Mouse (Mus musculus) intestine, postnatal 0 days (tissue): Measurements from ENCODE around the gene Bach1. TPM values are rescaled to one million over a fixed set of nuclear protein-coding genes. Genes with fewer than 3 reads are reported as not detected.

Source experiments
- ATAC-seq: fragments of 200-750 bp; cut with Nextera tagmentation; 2 replicates; pipeline ENCODE4 v1.8.0; 2017; ENCODE audit warnings: mild to moderate bottlenecking, moderate TSS enrichment, moderate library complexity
- H3K27ac ChIP-seq: fragments of 300-500 bp; sonication (generic); 2 replicates; pipeline ENCODE4 v1.5.1; 2014; ENCODE audit warnings: mild to moderate bottlenecking, low read depth, low read length, moderate library complexity
- H3K27me3 ChIP-seq: fragments of 300-500 bp; sonication (generic); replicated peaks from 2 replicates; pipeline ENCODE4 v1.6.1; 2014; ENCODE audit warnings: low read length, mixed read lengths; ENCODE audit not compliant: control insufficient read depth, insufficient read depth
- H3K36me3 ChIP-seq: fragments of 300-500 bp; sonication (generic); 2 replicates; pipeline ENCODE4 v1.6.1; 2014; ENCODE audit warnings: mild to moderate bottlenecking, moderate library complexity; ENCODE audit not compliant: control insufficient read depth, insufficient read depth
- H3K4me1 ChIP-seq: fragments of 300-500 bp; sonication (generic); replicated peaks from 2 replicates; pipeline ENCODE4 v1.6.1; 2014; ENCODE audit warnings: antibody characterized with exemption, low read length, mixed read lengths; ENCODE audit not compliant: control insufficient read depth, insufficient read depth
- H3K4me2 ChIP-seq: fragments of 300-500 bp; sonication (generic); replicated peaks from 2 replicates; pipeline ENCODE4 v1.6.1; 2014; ENCODE audit warnings: low read depth, mild to moderate bottlenecking, moderate library complexity
- H3K4me3 ChIP-seq: fragments of 300-500 bp; sonication (generic); 2 replicates; pipeline ENCODE4 v1.5.1; 2014; ENCODE audit warnings: low read depth, low read length
- H3K9ac ChIP-seq: fragments of 300-500 bp; sonication (generic); 2 replicates; pipeline ENCODE4 v1.6.1; 2014; ENCODE audit warnings: mild to moderate bottlenecking, low read depth, low read length
- H3K9me3 ChIP-seq: fragments of 300-500 bp; sonication (generic); 2 replicates; pipeline ENCODE4 v1.6.1; 2016; ENCODE audit warnings: mixed run types; ENCODE audit not compliant: control insufficient read depth
- CTCF ChIP-seq: sonication (generic); IDR thresholded peaks from 2 replicates; pipeline ENCODE4 v1.5.1; 2016; ENCODE audit warnings: low read depth, mild to moderate bottlenecking, control low read depth, antibody characterized with exemption, moderate library complexity
- WGBS: fragments of 180-500 bp; shearing (Covaris S2); extraction: QIAGEN DNeasy Blood & Tissue Kit; methylation state at CpG from one replicate; pipeline ENCODE4 v1.1.7; 2014; 5-methylcytosine and 5-hydroxymethylcytosine counted together
- polyA plus RNA-seq: library from polyadenylated mRNA; unstranded; fragments of >200 nt; fragmentation: Nextera tagmentation; extraction: Ambion mirVana; gene quantifications from 2 replicates; pipeline ENCODE4 v1.2.1, GENCODE M21; 2015

The Bach1 gene
- polyA plus RNA-seq, 1 experiment from 2014 or later: 21.3 TPM

GRCm38 (mm10) chr16:87665752-87666619 is 32.8 kb upstream of the Bach1 start:
- Histone ChIP-seq H3K36me3 (no peaks in the 10 kb centered on the region), H3K27ac (no peak overlapping the region), H3K4me1 (0 out of 2 replicates have a peak, but pooled peaks cover 3% of the 10 kb centered on the region), H3K4me2 (peak overlapping the region; percentile 45), H3K27me3 (no peaks in the 10 kb centered on the region), H3K9me3 (no peaks in the 10 kb centered on the region), H3K4me3 (0 out of 2 replicates have a peak overlapping the region, but pooled peaks have one; percentile 1), H3K9ac (no peak overlapping the region)
- 85% methylated on average over 19 of the region's 19 CpGs for WGBS
- no peak for ATAC-seq
- TF ChIP-seq CTCF: no peak

GRCm38 (mm10) chr16:87666620-87667004 is 32.1 kb upstream of the Bach1 start:
- TF ChIP-seq CTCF: no peak
- Histone ChIP-seq H3K36me3 (no peaks in the 10 kb centered on the region), H3K4me2 (no peak overlapping the region), H3K27me3 (no peaks in the 10 kb centered on the region), H3K9me3 (no peaks in the 10 kb centered on the region), H3K4me3 (no peak overlapping the region), H3K9ac (no peak overlapping the region), H3K4me1 (0 out of 2 replicates have a peak, but pooled peaks cover 3% of the 10 kb centered on the region), H3K27ac (no peak overlapping the region)
- no peak for ATAC-seq
- WGBS: 88% methylated on average over 4 of the region's 4 CpGs

- H3K27me3 ChIP-seq: no peaks in the 10 kb centered on the region
- no peak for TF ChIP-seq CTCF
- no peak overlapping the region for H3K4me3 ChIP-seq
- WGBS: 81% methylated on average over 6 of the region's 6 CpGs
- H3K4me2 ChIP-seq: no peak overlapping the region
- H3K9me3 ChIP-seq: no peaks in the 10 kb centered on the region
- H3K9ac ChIP-seq: no peak overlapping the region
- H3K4me1 ChIP-seq: 0 out of 2 replicates have a peak, but pooled peaks cover 3% of the 10 kb centered on the region
- H3K27ac ChIP-seq: no peak overlapping the region
- no peak for ATAC-seq
- no peaks in the 10 kb centered on the region for H3K36me3 ChIP-seq
These were observed 30.7 kb upstream of the Bach1 start for GRCm38 (mm10) chr16:87668002-87668401.

- Histone ChIP-seq H3K4me3 (no peak overlapping the region), H3K36me3 (no peaks in the 10 kb centered on the region), H3K4me2 (no peak overlapping the region), H3K9me3 (no peaks in the 10 kb centered on the region), H3K27me3 (no peaks in the 10 kb centered on the region), H3K27ac (peak overlapping the region; percentile 60), H3K9ac (no peak overlapping the region), H3K4me1 (0 out of 2 replicates have a peak, but pooled peaks cover 3% of the 10 kb centered on the region)
- peak; percentile 86 for ATAC-seq
- no peak for TF ChIP-seq CTCF
- WGBS: 51% methylated on average over 8 of the region's 8 CpGs
These were observed 28.5 kb upstream of the Bach1 start for GRCm38 (mm10) chr16:87670091-87670820.

- Histone ChIP-seq H3K4me3 (no peak overlapping the region), H3K27me3 (no peaks in the 10 kb centered on the region), H3K4me1 (0 out of 2 replicates have a peak, but pooled peaks cover 3% of the 10 kb centered on the region), H3K9me3 (no peaks in the 10 kb centered on the region), H3K36me3 (no peaks in the 10 kb centered on the region), H3K27ac (peak overlapping the region; percentile 54; the same call in 1 of the 2 replicates), H3K4me2 (no peak overlapping the region), H3K9ac (no peak overlapping the region)
- ATAC-seq: peak; percentile 73
- no peak for TF ChIP-seq CTCF
- WGBS: 81% methylated on average over 9 of the region's 9 CpGs
These were observed 28.0 kb upstream of the Bach1 start for GRCm38 (mm10) chr16:87670821-87671165.

GRCm38 (mm10) chr16:87671336-87671735 is 27.4 kb upstream of the Bach1 start:
- no peak overlapping the region for H3K4me2 ChIP-seq
- 73% methylated on average over 12 of the region's 12 CpGs for WGBS

More at GRCm38 (mm10) chr16:87671336-87671735, 27.4 kb upstream of the Bach1 start:
- Histone ChIP-seq H3K36me3 (no peaks in the 10 kb centered on the region), H3K9ac (no peak overlapping the region), H3K9me3 (no peaks in the 10 kb centered on the region), H3K27me3 (no peaks in the 10 kb centered on the region), H3K27ac (no peak overlapping the region), H3K4me3 (no peak overlapping the region), H3K4me1 (peaks cover 7% of the 10 kb centered on the region; the same call in 1 of the 2 replicates)
- TF ChIP-seq CTCF: no peak
- no peak for ATAC-seq
